Mouse (Mus musculus) olfactory bulb, adult 2 months (tissue): ENCODE results near the gene Tmem59.

ENCODE experiments used
- CTCF ChIP-seq: fragments of 200-500 bp; IDR thresholded peaks from 2 replicates; pipeline ENCODE4 v1.5.1; 2012; ENCODE audit warnings: low read depth, mild to moderate bottlenecking, low read length, moderate library complexity; ENCODE audit not compliant: insufficient read depth
- POLR2A ChIP-seq: fragments of 200-500 bp; IDR thresholded peaks from 2 replicates; pipeline ENCODE4 v1.6.1; 2012; ENCODE audit warnings: mild to moderate bottlenecking, low read depth, low read length, moderate library complexity; ENCODE audit not compliant: insufficient read depth

DNA sequence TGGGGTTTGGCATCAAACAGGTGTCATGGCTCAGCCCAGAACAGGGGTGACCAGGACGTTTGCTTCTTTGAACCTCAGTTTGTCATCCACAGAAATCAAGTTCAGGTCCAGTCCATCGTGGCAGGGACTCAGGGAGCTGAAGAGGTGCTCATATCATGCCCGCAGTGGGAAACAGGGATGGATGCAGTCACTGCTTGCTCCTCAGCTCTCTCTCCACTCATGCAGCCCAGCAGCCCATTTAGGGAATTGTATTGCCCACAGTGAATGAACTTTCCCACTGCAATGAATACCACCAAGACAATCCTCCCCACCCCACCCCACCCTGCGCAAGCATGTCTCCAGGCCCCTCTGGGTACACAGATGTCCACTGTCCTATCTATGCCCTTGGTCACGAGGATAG lies 33.7 kb downstream of the Tmem59 start:
- TF ChIP-seq CTCF (no peak), POLR2A (no peak)
